Mouse (Mus musculus): Measurements from ENCODE around the gene Cisd1.

Gene Cisd1

GRCm38 (mm10) chr10:71348637-71349280 lies 4.0 kb upstream of the Cisd1 start:
- no peak for DNase-seq (ENCODE audit: low spot score)

DNA sequence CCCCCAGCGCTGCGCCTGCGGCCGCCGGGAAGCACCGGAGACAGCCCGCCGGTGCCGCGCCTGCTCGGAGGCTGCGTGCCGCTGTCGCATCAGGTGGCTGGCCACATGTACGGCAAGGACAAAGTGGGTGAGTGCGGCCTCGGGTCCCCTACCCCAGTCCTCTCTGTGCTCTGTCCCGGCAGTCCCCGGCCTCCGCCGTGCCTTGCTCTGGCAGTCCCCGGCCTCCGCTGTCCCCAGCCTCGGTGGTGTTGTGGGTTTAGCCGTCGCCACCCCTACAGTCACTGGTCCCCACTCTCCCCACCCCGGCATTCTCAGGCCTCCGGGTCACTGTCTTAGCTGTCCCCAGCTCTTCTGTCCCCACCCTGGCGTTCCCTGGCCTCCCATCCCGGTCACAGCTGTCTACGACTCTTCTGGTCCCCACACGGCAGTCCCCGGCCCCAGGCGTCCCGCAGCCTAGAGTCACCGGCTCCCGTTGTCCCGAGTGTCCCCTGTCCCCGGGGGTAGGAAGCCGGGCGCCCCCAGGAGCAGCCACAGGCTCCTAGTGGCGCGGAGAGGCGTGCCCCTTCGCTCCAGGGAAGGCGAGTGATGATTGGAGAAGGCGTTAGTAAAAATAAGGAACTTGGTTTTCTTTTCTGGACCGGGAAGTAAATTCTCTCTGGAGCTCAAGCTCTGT lies 3.3 kb upstream of the Cisd1 start:
- DNase-seq (ENCODE audit: low spot score), result peak; percentile 39

DNA sequence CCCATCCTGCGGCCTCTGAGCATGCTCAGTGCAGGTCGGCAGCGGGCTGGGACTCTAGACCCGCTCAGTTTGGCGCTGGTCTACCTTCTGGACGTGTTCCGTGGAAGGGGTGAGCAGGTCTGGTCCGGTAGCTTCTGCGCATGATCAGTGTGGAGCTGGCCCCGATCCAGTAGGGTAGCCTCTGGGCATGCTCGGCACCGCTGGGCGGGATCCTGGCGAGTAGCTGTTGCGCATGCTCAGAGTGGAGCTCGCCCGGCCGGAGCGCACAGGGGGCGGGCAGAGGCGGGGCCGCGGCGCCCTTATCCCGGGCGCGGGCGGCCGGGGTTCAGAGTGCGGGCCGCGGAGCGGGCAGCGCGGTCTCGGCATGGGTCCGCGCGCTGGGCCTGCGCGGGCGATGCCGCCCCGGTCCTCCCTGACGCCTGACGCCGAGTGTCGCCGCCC lies 2.8 kb upstream of the Cisd1 start, which contains the start of gene Ipmk:
TSS of gene Ipmk (plus strand) at position 255 of the 441 bp plus-strand sequence.
- peak; percentile 97 for DNase-seq (ENCODE audit: low spot score)

GRCm38 (mm10) chr10:71346722-71347508 lies 2.2 kb upstream of the Cisd1 start:
- DNase-seq (ENCODE audit: low spot score), result no peak

- DNase-seq (ENCODE audit: low spot score), result no peak
Observed at GRCm38 (mm10) chr10:71346106-71346505, 1.4 kb upstream of the Cisd1 start.

DNA sequence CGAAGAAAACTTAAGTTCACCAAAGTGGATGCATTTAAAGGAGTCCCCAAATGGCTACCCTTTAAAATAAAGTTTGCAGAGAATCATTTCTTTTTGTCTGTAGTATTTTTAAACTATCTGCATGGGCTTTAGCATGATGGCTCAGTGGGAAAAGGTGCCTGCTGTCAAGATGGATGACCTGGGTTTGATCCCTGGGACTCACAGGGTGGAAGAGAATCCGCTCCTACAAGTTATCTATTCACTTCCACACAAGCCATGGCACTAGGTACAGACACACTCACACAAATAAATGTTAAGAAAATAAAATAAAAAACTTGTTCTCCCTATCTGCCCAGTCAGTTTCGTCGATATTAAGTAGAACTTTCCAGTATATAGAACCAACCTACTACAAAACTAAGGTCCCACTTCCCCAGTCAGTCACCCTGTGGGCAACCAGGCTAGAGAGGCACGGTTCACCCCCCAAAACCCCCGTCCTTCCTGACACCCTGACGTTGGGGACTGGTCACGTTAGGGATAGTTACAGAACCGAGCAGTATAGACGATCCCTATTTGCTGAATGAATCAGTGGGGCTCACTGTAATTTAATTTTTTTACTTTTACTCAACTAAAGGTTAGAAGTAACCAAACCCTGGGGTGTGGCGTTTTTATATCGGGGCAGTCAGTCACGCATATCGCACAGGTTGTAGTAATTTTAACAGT lies 1.0 kb downstream of the Cisd1 start:
- DNase-seq (ENCODE audit: low spot score), result no peak

DNA sequence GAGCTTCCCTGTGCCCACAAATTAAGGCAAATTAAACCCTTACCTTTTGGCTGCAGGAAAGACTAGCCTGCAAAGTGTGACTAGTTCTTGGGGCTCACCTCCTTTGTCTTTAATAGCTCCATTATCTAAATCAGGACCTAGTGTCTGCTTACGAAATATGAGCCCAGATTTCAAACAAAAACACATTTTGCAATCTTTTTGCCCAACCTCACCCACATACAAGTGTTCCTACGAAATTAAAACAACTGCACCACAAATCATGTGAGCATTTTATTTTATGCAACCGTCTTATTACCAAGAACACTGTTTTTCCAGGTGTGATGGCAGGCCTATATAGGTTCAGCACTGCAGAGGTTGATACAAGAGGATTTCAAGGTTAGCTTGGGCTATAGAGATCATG lies 1.6 kb downstream of the Cisd1 start:
- no peak for DNase-seq (ENCODE audit: low spot score)

DNA sequence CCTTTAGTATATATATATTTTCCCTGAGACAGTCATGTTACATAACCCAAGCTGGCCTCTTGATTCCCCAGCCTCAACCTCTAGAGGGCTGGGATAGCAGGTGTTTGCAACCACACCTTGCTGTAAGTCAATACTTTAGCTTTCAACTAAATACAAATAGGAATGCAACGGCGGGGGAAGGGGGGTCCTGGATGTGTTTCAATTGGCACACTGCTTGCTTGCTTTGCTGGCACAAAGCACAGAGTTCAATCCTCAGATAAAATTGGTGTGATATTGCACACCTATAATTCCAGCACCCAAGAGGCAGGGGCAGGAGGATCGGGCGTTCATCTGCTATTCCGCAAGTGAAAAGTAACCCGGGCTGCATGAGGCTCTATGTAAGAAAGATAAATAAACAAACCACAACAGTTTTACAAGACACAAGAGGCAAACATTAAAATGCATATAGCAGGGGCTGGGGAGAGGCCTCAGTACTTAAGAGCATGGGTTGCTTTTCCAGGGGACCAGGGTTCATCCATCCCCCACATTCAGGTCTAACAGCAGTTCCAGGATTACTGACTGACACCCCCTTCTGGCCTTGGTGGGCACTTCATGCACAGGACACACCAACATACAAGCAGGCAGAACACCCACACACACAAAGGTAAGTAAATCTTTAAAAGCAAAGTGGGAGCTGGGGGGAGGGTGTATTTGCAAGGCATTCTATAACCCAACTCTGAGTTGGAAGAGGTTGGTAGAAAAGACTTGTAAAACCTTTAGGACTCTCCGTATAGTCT lies 2.5 kb downstream of the Cisd1 start:
- DNase-seq (ENCODE audit: low spot score), result no peak

GRCm38 (mm10) chr10:71341290-71341689 lies 3.5 kb downstream of the Cisd1 start:
- DNase-seq (ENCODE audit: low spot score), result no peak

DNA sequence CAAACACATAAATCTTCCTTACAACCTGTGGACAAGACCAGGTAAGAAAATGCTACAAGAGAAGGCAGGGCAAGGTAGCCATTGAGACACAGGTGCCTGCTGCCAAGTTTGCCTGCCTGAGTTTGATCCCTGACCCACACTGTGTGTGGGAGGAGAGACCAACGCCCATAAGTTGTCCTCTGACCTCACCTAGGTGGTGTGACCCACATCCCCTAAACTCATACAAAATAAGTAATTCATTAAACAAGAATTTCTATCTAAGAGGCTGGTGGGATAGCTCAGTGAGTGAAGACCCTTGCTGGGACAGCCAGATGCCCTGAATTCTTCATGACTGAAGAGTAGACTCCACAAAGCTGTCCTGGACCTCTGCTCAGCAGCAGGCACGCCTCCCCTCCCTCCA lies 4.6 kb downstream of the Cisd1 start:
- no peak for DNase-seq (ENCODE audit: low spot score)

- no peak for DNase-seq (ENCODE audit: low spot score)
Observed at GRCm38 (mm10) chr10:71339463-71339862, 5.3 kb downstream of the Cisd1 start.

DNA sequence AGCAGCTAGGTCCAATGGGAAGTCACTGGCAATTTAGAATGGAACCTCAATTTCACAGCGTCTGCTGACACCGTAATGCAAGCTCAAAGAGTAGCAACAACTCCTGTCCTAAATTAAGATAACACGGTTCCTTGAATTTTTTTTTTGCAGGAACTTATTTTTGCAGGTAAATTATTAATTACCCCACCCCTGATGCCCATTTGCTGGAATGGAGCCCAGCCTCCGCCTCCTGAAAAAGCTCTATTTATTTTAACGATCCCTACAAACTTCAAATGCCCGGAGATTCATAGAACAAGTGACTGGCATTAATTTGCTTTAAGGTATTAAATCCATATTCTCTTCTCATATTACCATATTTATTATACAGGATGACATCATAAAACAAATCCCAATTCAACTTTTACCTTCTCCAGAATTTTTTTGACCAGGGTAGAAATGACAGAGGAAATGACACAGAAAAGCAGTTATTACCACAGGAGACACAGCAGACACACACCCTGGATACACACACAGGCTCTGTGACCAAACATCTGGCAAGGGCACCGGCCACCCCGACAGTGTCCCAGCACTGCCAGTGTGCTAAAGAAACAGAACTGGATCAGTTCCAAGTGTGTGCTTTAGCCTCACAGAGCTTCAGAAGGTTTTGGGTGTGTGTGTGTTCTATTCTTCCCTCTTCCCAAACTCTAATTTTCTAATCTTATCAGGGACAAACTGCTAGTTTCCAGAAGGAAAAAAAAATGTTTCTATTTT lies 6.4 kb downstream of the Cisd1 start:
- no peak for DNase-seq (ENCODE audit: low spot score)

GRCm38 (mm10) chr10:71337733-71338132 lies 7.0 kb downstream of the Cisd1 start:
- no peak for DNase-seq (ENCODE audit: low spot score)

- DNase-seq (ENCODE audit: low spot score), result no peak
Observed at GRCm38 (mm10) chr10:71332859-71333258, 11.9 kb downstream of the Cisd1 start.

DNA sequence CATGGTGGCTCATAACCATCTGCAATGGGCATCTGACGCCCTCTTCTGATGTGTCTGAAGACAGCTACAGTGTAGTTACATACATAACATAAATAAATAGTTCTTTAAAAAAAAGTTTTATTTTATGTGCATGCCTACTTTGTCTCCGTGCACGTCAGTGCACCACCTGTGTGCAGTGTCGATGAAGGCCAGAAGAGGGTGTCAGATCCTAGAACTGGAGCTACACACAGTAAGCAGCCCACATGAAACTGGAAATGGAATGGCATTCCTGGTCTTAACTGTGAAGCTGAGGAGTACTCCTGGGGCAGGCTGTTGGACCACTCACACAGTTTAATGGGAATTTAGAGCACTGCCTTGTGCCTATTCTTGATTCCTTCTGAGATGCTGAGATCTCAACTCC lies 12.4 kb downstream of the Cisd1 start:
- DNase-seq (ENCODE audit: low spot score), result no peak

- DNase-seq (ENCODE audit: low spot score), result no peak
Observed at GRCm38 (mm10) chr10:71331908-71332307, 12.8 kb downstream of the Cisd1 start.

DNA sequence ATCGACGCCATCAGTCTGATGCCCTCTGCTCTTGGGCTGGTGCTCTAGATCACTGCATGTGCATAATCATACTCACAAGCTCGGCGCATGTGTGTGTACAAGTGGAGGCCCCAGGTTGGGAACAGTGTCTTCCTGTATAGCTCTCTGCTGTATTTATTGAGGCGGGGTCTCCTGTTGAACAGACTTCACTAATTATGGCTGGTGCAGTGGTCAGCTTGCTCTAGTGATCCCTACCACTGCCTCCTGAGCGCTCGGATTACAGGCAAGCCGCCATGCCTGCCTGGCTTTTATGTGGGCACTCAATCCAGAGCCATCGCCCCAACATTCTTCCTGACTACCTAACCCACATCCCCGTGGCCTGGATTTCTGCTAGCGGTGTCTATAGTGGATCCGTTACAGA lies 14.7 kb downstream of the Cisd1 start:
- no peak for DNase-seq (ENCODE audit: low spot score)

- DNase-seq (ENCODE audit: low spot score), result no peak
Observed at GRCm38 (mm10) chr10:71329295-71329694, 15.5 kb downstream of the Cisd1 start.

GRCm38 (mm10) chr10:71328870-71329269 lies 15.9 kb downstream of the Cisd1 start:
- no peak for DNase-seq (ENCODE audit: low spot score)

DNA sequence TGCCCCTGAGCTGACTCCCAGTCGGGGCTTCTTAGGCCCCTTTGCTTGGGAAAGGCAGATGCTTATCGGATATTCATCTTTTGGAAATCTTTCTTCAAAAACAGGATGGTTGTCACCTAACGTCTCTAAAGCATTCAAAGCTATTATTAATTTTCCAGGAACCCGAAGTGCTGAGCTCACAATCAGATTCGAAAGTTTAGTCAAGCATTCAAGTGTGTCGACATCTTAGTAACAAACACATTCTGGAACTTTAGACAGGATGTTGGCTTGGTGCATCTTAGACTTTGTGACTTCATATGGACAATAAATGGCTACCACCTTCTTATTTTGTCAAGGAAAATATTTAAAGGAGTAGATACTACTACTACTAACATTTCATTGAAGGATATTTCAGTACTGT lies 16.4 kb downstream of the Cisd1 start:
- DNase-seq (ENCODE audit: low spot score), result no peak

GRCm38 (mm10) chr10:71327386-71327785 lies 17.4 kb downstream of the Cisd1 start:
- no peak for DNase-seq (ENCODE audit: low spot score)

Measured in testis, postnatal 14 days (tissue).